Mouse (Mus musculus): ENCODE results near the gene Parp6.

Parp6 gene

GRCm38 (mm10) chr9:59679678-59680533 lies 62.8 kb downstream of the Parp6 start, which contains the start of gene Gramd2:
Gene Gramd2 (plus strand): TSS chr9:59680144.
- DNase-seq (ENCODE audit: low spot score in 2 of 2) = peak; percentile 74 to 76

GRCm38 (mm10) chr9:59680534-59680875 lies 63.4 kb downstream of the Parp6 start:
- peak in 1 of 2 experiments; percentile 45 for DNase-seq (ENCODE audit: low spot score in 2 of 2)

GRCm38 (mm10) chr9:59684020-59684419 lies 66.9 kb downstream of the Parp6 start:
- no peak for DNase-seq (ENCODE audit: low spot score in 2 of 2)

GRCm38 (mm10) chr9:59687416-59688046 lies 70.4 kb downstream of the Parp6 start:
- DNase-seq (ENCODE audit: low spot score in 2 of 2) = no peak

GRCm38 (mm10) chr9:59691635-59692094 lies 74.6 kb downstream of the Parp6 start:
- DNase-seq (ENCODE audit: low spot score in 2 of 2) = peak; percentile 53 to 68

- DNase-seq (ENCODE audit: low spot score in 2 of 2) = no peak
Observed at GRCm38 (mm10) chr9:59692145-59692544, 75.1 kb downstream of the Parp6 start.

GRCm38 (mm10) chr9:59694571-59695450 lies 77.7 kb downstream of the Parp6 start:
- DNase-seq (ENCODE audit: low spot score in 2 of 2) = no peak

- no peak for DNase-seq (ENCODE audit: low spot score in 2 of 2)
Observed at GRCm38 (mm10) chr9:59695451-59695813, 78.3 kb downstream of the Parp6 start.

- DNase-seq (ENCODE audit: low spot score in 2 of 2) = no peak
Observed at GRCm38 (mm10) chr9:59696381-59696780, 79.3 kb downstream of the Parp6 start.
